Mouse (Mus musculus): Measurements from ENCODE around the gene Perp.

DNA sequence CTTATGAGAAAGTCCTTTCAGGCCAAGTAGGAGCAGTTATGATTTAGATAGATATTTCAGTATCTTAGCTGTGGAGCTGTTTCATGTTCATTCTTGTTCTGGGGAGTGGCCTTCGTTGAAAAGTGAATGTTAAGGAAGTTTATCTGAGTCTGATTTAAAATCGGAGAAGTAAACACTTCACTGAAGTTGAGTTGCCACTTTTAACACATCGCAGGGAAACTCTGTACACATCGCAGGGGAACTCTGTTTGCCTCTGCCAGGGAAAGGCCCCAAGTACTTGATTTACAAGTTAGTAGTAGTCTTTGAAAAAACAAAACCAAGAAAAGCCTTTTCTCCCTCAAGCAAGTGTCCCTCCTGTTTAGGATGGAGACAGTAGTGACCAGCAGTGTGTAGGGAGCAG, 891 bp downstream of the Perp start:
- TF ChIP-seq HCFC1 (IDR thresholded peaks at IDR 0.05; ENCODE audit: borderline replicate concordance, insufficient read depth, low read length) (no peak), CHD2 (IDR thresholded peaks at IDR 0.05; ENCODE audit: low read depth, low read length) (no peak), ZC3H11A (IDR thresholded peaks at IDR 0.05; ENCODE audit: borderline replicate concordance, low read depth, low read length) (no peak), ZNF384 (IDR thresholded peaks at IDR 0.05; ENCODE audit: low read depth, low read length) (no peak)

Measured in ES-E14 (cell line).